Mouse (Mus musculus) left cerebral cortex, postnatal 4 days (tissue): ENCODE measurements at regions not wholly inside any gene's neighbourhood (a gene's known extent, or its start where the extent isn't known, plus 50 kb on each side); places are given as distances from the start of the nearest gene placed in this dataset.

Source experiments
- DNase-seq: peaks from one replicate; pipeline ENCODE4 v3.0.0-alpha.2; 2022
- intact Hi-C: fragments of 180-260 bp; cut with DNase I; formaldehyde crosslinking; loops from one replicate; pipeline ENCODE4 v1.15.1; 2025

DNA sequence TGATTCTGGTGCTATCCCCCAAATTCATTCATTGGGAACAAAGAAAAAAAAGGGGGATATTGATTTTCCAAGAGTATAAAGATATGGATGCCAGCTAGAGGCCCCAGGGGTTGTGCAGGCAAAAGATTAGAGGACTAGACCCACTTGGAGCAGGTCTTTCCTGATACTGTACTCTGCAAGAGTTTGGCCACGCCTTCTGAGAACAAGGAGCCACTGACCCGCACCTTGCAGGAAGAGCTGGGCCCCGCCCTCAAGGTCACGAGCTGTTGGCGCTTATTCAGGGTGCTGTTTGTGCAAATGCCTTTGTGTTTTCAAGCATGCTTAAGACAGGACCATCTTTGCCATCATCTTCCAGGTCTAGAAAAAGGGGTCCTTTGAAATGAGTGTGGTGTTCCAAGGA, 54.5 kb upstream of the Slc7a1 start:
- peak; percentile 39 for DNase-seq
- intact Hi-C loops: loop anchor here (5.0 kb wide), 1 partner anchor 122 kb away; no protein-coding TSS in a partner anchor

DNA sequence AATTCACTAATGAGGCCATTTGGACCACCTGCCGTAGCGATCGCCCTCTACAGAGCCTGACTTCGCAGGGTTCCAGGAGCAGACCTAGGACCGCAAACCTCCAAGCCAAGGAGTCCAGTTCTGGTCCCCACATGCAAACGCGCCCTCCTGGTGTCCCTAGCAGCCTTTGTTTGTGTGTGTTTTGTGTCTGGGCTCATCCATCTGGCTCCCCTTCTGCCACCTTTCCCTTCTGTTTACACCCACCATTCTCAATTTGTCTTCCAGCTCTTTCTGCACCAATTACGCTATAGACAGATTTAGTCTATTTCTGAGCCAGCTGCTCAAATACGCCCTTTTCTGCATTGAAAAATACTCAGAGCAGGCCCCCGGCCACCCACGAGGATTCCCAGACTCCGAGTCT, 54.1 kb upstream of the Slc7a1 start:
- intact Hi-C loops: loop anchor here (5.0 kb wide), 1 partner anchor 121 kb away; no protein-coding TSS in a partner anchor
- DNase-seq: peak; percentile 78

DNA sequence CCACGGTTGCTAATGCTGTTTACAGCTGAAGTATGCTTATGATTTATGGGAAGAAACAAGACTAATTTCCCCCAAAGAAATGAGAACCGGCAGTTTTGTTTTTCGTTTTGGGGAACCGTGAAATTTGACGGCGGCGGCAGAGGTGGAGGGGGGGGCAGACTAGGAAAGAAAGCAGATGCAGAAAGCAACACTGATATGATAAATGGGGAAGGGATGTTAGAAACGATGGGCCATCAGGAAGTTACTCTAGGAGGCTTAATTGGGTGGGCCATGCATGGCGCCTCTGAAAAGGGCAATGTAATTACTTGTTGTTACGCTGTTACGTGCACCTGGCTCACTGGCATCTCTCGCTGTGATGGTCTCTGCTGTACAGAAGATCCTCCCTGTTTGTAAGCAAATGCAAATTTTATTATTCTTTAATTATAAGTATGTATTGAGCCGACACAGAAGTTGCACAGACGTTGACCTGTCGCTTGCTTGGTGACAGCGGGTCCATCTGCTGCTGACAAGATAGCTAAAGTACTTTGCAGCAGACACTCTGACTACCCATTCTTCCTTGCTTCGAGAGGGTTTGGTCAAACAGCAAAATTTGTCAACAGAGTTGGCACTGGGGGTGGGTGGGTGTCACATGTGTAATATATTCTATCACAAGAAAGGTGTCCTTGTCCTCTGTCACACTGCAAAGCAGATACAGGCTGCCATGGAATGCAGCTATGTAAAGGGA, 53.4 kb upstream of the Slc7a1 start:
- intact Hi-C loops: loop anchor here (5.0 kb wide), 1 partner anchor 121 kb away; no protein-coding TSS in a partner anchor
- DNase-seq: peak; percentile 19

DNA sequence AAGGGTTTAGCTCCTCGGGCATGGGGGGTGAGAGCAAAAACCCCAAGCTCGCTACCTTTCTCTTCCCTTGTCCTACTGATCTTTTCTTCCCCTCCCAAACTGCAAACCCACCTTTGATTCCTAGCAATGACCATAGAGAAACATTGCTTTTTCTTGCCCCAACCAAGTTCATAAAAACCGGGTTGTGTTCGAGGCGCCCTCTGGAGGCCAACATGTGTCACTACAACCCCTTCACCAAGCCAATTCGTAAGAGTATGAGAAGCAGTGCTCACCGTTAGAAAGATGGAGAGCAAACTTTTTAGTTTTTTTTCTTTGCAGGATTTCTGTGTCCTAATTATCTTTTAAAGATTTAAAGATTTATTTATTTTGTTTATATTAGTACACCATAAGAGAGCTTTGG, 52.1 kb upstream of the Slc7a1 start:
- DNase-seq: peak; percentile 61
- intact Hi-C loops: loop anchor here (5.0 kb wide), 1 partner anchor 120 kb away; no protein-coding TSS in a partner anchor

DNA sequence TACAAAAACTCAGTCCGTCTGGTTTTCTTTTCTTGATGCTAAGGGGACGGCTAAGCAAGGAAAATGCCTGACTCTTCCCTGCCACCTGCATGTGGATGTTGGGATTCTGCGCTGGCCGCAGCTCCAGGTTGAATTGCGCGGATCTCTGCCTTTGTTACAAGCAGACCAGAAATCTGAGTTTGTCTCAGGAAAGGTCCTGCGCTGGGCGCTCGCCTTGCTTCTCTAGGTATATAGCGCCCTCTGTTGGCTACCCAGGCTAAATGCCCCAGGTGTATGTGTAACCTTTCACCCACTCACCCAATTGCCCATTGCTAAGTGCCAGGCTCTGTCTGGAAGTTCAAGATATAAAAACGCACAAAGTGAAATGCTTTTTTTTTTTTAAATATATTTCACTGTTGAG, 51.2 kb upstream of the Slc7a1 start:
- peak; percentile 68 for DNase-seq
- intact Hi-C loops: loop anchor here (5.0 kb wide), 1 partner anchor 119 kb away; no protein-coding TSS in a partner anchor
